Mouse (Mus musculus) kidney, postnatal 36 days (tissue): ENCODE measurements around the gene Sphk2.

ENCODE experiments used
- DNase-seq, 2 experiments: peaks; one replicate each; pipeline ENCODE4 v3.0.0; 2021 to 2022; ENCODE audit warnings: mixed read lengths in 2 of 2

The Sphk2 gene

DNA sequence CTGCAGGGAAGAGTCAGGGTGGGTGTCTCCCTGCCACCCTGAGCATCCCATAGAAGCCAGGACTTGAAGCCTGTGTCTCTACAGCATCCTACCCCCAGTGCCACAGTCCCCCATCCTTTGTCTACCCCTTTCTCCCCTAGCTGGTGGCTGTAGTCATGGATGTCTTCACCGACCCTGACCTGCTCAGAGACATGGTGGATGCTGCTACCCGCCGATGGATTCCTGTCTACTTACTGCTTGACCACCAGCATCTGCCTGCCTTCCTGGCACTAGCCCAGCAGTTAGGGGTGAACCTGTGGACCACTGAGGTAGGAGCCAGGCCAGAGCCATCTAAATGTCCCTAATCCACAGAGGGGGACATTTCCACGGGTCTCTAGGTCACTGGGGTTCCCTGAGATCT, 5.5 kb upstream of the Sphk2 start:
- no peak for DNase-seq

DNA sequence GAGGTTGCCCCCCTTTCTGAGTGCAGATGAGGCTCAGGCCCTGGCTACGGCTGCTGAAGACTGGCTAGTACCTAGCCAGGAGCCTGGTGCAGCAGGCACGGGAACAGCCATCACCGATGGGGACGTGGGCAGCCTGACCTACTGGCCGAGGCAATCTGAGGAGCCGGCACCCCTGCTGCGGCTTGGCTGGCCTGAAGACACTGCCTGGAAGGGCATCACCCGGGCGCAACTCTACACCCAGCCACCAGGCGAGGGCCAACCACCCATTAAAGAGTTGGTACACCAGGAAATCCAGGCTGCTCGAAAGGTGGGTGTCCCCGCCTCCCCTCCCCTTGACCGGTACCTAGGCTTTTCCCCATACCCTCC, 4.5 kb upstream of the Sphk2 start:
- DNase-seq = no peak

DNA sequence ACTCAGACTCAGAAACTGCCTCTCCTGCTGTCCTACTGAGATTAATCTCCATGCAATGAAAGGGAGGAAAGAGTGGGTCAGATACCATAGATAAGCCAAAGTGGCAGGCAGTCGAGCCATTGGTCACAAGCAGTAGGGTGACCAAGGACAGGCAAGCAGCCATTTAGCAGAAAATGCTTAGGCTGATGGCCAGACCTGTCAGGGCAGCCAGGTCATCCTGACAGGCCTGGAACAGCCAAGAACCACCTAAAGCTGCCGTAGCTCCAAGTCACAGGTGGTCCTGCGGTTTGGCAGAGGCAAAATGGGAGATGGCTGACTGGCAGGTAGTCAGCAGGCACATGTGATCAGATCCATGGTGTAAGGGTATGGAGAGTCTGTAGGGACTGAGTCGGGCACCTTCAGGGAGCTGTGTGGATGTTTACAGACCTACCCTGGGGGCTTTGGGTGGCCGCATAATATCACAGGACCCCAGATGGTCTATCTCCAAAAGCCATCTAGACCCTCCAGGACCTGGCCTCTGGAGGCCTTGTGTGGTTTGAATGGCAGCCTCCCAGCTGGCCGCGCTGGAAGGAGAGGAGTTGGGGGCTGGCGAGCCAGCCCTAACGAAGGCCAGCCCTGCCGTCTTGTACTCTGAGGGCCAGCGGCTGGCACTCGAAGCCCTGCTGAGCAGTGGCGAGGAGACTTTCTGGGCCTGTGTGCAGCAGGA, 4.0 kb upstream of the Sphk2 start:
- DNase-seq = no peak

GRCm38 (mm10) chr7:45721234-45721571, 3.4 kb upstream of the Sphk2 start:
- DNase-seq = no peak

DNA sequence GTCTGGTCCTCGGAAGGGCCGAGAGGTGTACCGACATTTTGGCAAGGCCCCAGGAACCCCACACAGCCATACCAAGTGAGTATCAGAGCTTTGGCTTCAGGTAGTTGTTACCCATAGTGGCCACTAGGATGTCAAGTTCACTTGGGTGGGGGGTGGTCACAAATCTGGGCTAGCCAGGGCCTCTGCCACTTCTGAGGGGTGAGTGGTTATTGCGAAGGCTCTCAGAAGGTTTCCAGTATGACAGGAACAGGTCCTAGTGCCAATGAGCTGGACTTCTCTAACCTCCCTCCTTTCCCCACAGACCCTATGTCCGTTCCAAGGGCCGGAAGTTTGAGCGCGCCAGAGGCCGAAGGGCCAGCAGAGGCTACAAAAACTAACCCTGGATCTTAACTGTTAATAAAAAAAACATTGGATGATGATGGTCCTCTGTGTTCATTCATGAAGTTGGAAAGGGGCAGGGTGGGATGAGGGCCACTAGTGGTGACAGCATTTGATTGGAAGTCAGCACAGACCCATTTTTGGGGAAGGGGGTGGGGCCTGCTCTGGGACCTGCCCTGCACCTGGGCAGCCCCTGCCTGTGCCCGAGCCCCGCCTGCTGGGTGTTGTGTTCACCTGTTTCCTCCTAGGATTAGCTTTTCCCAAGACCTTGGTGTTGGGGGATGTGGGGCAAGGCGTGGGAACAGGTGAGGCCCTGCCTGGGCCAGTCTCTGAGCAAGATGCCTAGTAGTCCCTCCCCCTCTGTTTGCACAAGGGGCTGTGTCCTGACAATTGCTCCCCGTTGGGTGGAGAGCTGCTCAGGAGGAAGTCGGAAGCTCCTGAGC, 2.8 kb upstream of the Sphk2 start, which contains the start of gene Fam83e:
Gene Fam83e (plus strand): TSS at position 800 of the 821 bp plus-strand sequence.
- DNase-seq = peak in 1 of 2 experiments; percentile 17

DNA sequence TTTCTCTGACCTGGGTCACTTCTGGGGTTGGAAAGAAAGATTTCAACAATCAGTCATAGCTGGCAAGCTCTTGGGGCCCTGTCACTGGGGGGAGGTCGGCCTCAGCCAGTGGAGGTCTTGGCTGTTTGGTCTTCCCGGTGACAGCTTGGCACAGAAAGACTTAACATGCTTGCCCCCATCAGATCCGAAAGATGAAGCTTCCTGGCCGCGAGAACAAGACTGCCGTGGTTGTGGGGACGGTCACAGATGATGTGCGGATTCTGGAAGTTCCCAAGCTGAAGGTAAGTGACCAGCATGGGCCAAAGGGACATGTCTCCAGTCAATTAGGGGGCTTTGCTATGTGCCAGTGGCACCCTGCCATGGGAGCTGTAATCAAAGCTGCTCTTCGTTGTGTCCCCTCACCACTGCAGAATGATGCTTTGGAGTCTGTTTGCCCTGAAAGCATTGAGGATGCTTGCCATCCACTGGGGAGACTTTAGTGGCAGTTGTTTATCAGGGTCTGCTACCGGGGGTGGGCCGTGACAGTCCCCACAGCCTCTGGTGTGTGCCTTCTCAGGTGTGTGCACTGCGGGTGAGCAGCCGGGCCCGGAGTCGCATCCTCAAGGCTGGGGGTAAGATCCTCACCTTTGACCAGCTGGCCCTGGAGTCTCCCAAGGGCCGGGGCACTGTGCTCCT, 2.1 kb upstream of the Sphk2 start:
- DNase-seq = no peak

DNA sequence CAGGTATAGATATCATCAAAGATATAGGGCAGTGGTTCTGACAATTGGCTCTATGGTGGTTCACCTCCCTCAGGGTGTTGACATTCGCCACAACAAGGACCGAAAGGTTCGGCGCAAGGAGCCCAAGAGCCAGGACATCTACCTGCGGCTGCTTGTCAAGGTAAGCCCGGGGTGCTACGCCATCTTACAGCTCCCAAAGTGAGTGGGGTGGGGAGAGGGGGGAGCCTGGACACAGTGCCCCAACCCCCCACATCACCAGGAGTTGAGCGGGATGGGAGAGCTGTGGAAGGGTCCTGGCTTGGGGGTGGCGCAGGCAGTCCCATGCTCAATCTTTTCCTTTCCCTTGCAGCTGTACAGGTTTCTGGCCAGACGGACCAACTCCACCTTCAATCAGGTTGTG, 1.4 kb upstream of the Sphk2 start:
- DNase-seq = no peak

DNA sequence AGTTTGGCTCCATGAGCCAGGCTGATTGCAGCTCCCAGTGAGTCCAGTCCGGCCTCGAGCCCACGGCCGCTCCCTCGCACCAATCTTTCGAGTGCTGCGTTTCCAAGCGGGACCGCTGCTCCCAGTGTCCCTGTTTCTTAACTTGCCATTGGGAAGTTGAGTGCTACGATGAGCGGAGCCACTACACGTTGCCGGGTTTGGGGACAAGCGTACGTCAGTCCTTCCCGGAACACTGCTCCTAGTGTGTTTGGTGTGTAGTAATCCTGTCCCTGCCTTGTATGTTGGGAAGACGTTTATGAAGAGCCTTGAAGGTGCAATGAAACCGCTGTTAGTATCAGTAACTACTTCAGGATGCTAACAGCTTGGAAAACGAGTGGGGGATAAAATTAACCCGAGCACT, 529 bp upstream of the Sphk2 start:
- no peak for DNase-seq

GRCm38 (mm10) chr7:45716952-45717917, 567 bp downstream of the Sphk2 start:
- no peak for DNase-seq

GRCm38 (mm10) chr7:45716460-45716857, 1.3 kb downstream of the Sphk2 start:
- DNase-seq = no peak

DNA sequence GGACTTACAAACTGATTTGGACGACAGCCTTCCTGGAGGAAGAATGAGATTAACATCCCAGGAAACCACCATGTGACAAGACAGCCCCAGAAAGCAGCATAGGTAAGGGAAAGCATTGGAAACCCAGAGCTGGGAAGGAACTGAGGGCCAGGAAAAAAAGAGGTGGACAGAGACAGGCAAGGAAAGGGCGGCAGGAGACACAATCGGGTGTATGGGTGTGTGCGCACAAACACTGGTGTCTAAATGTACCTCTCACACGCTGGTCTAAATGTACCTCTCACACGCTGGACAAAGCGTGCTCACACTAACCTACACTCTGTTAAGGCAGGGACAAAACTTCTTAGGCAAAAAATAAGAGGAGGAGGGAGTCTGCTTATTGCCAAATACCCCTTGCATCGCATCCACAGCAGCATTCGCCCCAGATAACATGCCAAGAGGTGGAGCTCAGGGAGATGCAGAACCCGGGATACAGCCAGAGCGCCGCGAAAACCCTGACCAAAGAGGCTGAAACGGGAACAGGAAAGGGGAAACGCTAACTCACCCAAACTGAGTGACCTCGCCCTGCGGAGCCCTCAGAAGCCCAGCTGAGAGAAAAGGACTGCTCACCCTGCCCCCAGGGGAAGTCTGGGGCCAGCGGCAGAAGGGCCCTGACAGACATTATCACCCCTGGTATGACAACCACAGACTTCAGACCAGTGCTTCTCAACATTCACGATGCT, 1.9 kb downstream of the Sphk2 start:
- DNase-seq = peak in 1 of 2 experiments; percentile 31

DNA sequence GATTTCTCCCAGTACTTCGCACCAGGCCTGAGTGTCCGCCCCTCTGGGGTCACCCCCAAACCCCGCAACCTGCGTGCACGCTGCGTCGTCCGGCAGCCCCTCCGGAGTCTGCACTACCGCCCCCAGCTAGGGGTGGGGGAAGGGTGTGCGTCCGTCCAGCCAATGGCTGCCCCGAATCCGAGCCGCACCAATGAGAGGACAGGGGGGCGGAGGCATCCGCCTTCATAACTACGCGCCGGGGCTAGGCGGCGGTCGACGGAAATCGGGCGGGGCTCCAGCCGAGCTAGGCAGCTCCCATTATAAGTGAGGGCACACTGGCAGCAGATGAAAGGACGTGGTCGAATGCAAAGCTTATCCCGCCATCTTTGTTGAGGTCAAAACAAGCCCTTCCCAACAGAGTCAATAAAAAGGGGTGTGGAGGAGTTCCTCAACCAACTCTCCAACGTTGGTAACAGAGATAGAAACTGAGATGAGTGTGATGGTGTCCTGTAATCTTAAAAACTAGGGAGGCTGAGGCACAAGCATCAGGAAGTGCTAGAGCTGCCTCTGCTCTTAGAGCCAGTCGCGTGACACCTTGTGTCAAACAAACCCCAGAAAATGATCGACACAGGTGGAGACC, 2.6 kb downstream of the Sphk2 start, which contains the start of gene Rpl18:
Gene Rpl18 (plus strand): TSS at position 368 of the 619 bp plus-strand sequence.
- DNase-seq = peak; percentile 99

DNA sequence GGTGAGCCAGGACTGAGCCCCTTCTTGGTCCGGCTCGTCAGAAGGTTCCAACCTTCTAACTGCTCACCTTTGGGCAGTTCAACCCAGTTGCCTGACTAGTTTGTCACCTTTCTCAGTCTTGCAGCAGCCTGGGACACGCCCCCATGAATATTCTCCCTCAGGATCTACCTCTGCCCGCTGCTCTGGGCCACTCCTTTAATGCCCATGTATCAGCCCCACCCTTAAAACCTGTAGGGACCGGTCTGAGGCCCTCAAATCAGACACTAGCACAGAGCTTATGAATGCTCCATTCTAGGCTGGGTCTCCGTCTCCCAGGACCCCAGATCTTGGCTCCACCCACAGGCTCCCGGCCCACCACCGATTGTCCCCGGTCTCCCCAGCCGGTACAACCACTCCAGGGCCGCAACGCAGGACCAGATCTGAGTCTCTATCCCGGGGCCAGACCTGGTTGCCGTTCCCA, 3.1 kb downstream of the Sphk2 start:
- DNase-seq = peak; percentile 61 to 79

DNA sequence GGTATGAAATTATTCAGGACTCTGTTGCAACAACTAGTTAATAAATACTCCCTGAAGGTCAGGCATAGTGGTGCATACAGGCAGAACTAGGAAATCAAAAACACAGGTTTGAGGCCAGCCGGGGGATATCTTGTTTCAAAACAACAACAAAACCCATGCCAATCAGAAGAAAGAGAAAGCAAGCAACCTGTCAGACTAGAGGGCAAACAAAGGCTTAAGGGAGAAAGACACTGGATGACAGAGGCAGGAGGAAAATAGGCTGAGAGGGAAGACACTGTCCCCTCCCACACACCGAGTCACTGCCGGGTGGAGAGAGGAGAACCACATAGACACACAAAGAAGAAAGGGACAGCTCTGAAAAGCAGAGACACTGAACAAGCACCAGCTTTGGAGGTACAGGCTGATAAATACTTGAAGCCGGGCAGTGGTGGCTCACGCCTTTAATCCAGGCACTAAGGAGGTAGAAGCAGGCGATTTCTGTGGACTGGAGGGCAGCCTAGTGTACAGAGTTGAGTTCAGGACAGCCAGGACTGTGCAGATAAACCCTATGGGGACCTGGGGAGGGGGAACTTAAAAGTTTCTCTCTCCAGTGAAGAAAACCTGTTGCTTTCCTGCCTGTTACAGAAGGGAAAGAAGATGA, 3.8 kb downstream of the Sphk2 start:
- peak in 1 of 2 experiments; percentile 14 for DNase-seq

DNA sequence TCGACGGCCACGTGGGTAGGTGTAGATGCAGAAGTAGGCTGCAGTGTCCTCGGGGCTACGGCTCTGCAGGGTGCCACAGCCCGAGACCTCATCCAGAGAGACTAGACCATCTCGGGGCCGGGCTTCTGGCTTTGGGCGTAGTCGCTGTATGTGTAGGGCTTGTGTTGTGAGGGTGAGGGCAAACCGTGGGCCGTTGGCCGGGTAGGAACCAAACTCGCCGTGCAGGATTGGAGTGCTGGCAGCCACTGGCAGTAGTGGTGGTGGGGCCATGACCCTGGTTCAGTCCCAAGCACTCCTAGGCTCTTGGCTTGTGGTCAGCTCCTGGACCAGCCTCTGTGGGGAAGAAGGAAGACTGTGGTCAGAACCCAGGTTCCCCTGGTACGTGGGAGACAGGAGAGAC, 4.4 kb downstream of the Sphk2 start:
- peak in 1 of 2 experiments; percentile 39 for DNase-seq

DNA sequence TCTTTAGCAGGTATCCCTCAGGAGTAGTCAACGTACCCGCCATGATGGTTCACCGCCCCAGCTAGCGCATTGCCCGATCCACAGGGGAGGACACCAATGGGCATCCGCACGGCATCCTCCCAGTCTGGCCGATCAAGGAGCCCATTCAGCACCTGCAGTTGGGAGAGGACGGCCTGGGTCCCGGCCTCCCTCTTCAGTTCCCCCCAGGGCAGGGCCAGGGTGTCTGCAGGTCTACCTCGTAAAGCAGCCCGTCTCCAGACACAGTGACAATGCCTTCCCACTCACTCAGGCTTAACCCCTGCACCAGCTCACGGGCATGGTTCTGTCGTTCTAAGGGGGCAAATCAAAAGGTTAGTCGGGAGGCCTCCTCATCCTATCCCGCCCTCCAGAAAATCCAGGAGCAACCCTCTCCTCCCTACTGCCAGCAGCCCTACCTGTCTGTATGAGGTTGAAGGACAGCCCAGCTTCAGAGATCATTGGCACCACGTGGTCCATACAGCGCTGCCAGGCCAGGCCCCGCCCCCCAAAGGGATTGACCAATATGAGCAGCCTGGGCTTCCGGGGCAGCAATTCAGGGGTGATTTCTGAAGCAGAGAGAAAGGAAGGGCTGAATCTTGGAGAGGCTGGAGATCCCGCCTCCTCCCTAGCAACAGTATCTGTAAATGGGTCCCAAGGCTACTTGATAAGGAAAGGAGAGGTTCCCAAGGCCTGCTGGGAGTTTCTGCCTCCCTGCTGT, 5.6 kb downstream of the Sphk2 start:
- DNase-seq = peak; percentile 93 to 94

DNA sequence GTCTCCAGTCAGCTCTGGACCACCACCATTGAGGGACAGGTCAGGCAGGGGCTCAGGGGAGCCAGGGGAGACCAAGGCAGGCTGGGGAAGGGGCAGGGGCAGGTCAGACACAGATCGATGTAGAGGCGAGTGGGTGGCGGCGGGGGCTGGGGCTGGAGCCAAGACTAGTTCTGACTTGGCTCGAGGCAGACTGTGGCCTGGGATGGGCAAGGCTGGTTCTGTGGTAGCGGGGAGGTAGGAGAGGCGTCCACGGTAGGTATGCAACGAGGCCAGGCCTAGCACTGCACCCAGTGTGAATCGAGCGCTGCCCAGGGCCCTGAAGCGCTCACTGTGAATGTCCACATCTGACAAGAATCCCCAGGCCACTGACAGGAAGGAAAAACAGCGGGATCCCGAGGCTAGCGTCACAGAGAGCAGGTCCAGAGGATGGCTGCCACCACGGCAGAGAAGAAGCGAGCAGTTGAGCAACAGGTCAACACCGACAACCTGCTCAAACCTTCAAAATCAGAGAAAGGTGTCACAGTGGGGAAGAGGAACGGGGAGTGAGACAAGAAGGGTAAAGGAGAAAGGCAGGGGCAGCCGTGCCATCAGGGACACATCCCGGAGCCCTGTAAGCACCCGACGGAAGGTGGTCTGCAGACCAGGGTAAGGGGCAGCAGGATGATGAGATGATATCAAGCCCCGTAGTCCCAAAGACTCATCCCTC, 6.3 kb downstream of the Sphk2 start:
- DNase-seq = peak in 1 of 2 experiments; percentile 30

DNA sequence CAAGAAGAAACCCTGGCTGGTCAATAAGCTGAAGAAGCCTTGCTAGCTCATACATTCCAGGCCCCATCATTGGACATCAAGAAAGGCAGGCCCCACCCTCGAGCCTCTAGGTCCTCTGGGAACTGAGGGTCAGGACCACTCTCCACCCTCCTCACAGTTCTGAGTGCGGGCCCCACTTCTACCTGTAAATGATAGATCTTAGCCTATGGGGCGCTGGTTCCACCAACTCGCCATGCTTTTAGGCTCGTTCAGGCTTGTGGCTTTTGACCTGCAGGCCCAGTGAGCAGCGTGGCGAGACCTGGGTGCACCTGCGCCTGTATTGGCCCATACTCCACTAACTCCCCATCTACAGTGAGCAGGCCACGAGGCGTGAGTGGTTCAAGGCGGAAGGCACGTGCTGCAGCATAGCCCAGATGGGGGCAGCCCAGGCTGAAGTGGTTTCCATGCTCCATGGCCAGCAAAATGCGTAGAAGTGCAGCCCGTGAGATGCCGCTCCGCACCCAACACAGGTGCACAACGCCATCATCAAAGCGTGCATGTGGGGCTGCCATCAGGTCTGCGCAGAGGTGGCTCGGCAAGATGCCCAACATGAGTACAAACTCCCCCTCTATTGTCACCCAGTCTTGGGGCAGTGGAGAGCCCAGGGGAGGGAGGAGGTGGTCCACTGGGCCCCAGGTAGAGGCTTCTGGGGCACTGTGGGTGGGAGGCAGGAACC, 7.2 kb downstream of the Sphk2 start:
- DNase-seq = peak in 1 of 2 experiments; percentile 51
